Mouse (Mus musculus): ENCODE results near the gene Uba2.

DNA sequence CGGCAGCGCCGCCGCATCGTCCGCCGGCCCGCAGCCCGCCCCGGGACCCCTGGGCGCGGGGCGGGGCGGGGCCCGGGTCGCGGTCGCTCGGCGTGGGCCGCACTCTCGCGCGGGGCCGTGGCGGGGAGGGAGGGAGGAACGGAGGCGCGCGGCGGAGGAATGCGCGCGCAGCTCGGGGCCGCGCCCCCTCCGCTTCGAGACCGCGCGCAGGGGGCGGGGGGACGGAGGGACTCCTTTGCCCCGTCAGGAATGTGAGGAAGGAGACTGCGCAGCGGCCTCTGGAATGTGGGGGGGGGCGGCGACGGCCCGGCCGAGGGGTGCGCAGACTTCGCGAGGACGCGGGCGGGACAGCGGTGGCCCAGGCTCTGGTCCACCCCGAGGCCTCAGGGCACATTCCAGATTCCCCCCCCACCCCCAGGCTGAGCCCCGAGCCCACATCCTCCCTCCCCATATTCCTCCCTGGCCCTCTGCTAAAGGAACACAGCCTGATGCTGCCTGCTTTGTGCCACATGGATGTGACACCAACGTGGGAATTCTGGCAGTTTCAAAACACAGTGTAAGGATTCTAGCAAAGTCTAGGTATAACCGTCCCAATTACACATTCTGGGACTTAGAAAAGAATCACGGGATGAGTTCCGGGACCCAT is 36.2 kb downstream of the Uba2 start, which contains the start of gene Wtip:
- TF ChIP-seq POLR2A (IDR thresholded peaks at IDR 0.05; ENCODE audit: borderline replicate concordance, extremely low read depth, insufficient read depth, insufficient read length, poor library complexity, severe bottlenecking) (peak; percentile 56), CTCF (IDR thresholded peaks at IDR 0.05; ENCODE audit: borderline replicate concordance, extremely low read depth, insufficient read depth, insufficient read length) (no peak)

Data from brain, embryonic 14.5 days (tissue).